34 mouse cellular contexts compared by ENCODE assay signal in the genomic region with DNA sequence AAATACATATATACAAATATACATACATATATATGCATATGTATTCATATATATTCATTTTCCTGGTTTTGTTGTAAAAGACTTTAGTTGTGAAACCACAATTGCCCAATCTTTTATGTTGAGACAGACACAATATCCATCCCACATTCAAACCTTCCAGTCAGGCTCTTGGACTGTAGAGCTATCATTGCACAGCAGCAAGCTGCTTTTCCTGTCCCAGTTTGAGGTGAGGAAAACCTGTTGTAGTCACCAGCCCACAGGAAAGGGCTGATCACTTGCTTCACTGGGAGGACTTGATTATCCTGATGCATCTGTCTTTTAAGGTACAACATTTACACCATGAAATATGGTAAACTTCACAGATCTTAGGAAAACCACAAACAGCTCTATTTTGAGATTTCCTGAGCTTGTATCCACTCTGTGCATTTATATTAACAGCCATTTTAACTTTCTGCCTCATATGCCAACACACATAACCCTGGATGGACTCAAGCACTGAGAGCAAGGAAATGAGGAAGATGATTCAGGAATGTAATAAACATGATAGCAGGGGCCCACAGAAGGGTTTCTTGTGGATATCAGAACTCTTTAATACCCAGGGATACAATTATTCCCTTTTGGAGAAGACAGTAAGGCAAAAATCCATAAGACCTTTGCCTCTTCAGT. TPM values are rescaled to one million over a fixed set of nuclear protein-coding genes. Genes with fewer than 3 reads are reported as not detected.
DNase-seq lines count a peak whose midpoint lies in the region; ATAC-seq and TF ChIP-seq lines count a peak whose summit lies in the region.
"Had no signal": no experiment of that assay in that cellular context is flagged by ENCODE, and none has a peak within 500 bp of the region (broad histone marks: within the 10 kb centered on the region; RNA-seq: fewer than 3 reads in every experiment).

No protein-coding gene starts in this region.

- no peaks in the 10 kb centered on the region for H3K27me3 ChIP-seq in midbrain, embryonic 15.5 days (replicated peaks)
- no peaks in the 10 kb centered on the region for H3K27me3 ChIP-seq in forebrain, postnatal 0 days (ENCODE audit: insufficient read depth, low read length)
- H3K27me3 ChIP-seq: forebrain, embryonic 15.5 days; heart, embryonic 12.5 days; heart, embryonic 15.5 days; hindbrain, embryonic 12.5 days; hindbrain, embryonic 15.5 days had no signal

- H3K4me1 ChIP-seq in midbrain, embryonic 15.5 days = no peaks in the 10 kb centered on the region
- H3K4me1 ChIP-seq in forebrain, postnatal 0 days (ENCODE audit: insufficient read depth) = no peaks in the 10 kb centered on the region
- H3K4me1 ChIP-seq: forebrain, embryonic 15.5 days; heart, embryonic 12.5 days; heart, embryonic 15.5 days; hindbrain, embryonic 12.5 days; hindbrain, embryonic 15.5 days had no signal

- H3K9ac ChIP-seq in midbrain, embryonic 15.5 days = no peak overlapping the region
- no peak overlapping the region for H3K9ac ChIP-seq in forebrain, postnatal 0 days
- H3K9ac ChIP-seq: forebrain, embryonic 15.5 days; heart, embryonic 12.5 days; heart, embryonic 15.5 days; hindbrain, embryonic 12.5 days; hindbrain, embryonic 15.5 days had no signal

- DNase-seq in frontal cortex, postnatal 36 days (ENCODE audit: low spot score in 2 of 2) = no peak
- DNase-seq in cerebellum, postnatal 14 days = no peak
- DNase-seq in forebrain, postnatal 0 days = no peak
- DNase-seq: adrenal gland, adult 8-10 months; adrenal gland, postnatal 25 days; cerebellum, adult 18-20 months; cerebellum, adult 9-10 months; cerebellum, postnatal 25 days; embryo, embryonic 11 days; gastrocnemius, postnatal 25 days; heart, adult 11 months; heart, postnatal 10 days; heart, postnatal 4 days; kidney, adult 2 months had no signal

- H3K9me3 ChIP-seq in midbrain, embryonic 15.5 days = no peaks in the 10 kb centered on the region
- H3K9me3 ChIP-seq in forebrain, postnatal 0 days (ENCODE audit: low read length) = no peaks in the 10 kb centered on the region
- H3K9me3 ChIP-seq: heart, embryonic 12.5 days; heart, embryonic 15.5 days; hindbrain, embryonic 12.5 days; hindbrain, embryonic 15.5 days had no signal

- no peak for TF ChIP-seq CTCF in forebrain, postnatal 0 days (IDR thresholded peaks at IDR 0.05; ENCODE audit: low read depth)

- no peak overlapping the region for H3K4me2 ChIP-seq in midbrain, embryonic 15.5 days
- no peak overlapping the region for H3K4me2 ChIP-seq in forebrain, postnatal 0 days (ENCODE audit: low read depth)
- H3K4me2 ChIP-seq: forebrain, embryonic 15.5 days; heart, embryonic 12.5 days; heart, embryonic 15.5 days; hindbrain, embryonic 12.5 days; hindbrain, embryonic 15.5 days had no signal

- no peak overlapping the region for H3K4me3 ChIP-seq in midbrain, embryonic 15.5 days
- no peak overlapping the region for H3K4me3 ChIP-seq in forebrain, postnatal 0 days (ENCODE audit: low read depth, low read length)
- H3K4me3 ChIP-seq: forebrain, embryonic 15.5 days; heart, embryonic 12.5 days; heart, embryonic 15.5 days; hindbrain, embryonic 12.5 days; hindbrain, embryonic 15.5 days had no signal

- no peaks in the 10 kb centered on the region for H3K36me3 ChIP-seq in midbrain, embryonic 15.5 days (replicated peaks)
- H3K36me3 ChIP-seq in forebrain, postnatal 0 days (ENCODE audit: insufficient read depth) = no peaks in the 10 kb centered on the region
- H3K36me3 ChIP-seq: forebrain, embryonic 15.5 days; heart, embryonic 12.5 days; heart, embryonic 15.5 days; hindbrain, embryonic 12.5 days; hindbrain, embryonic 15.5 days had no signal

- ATAC-seq in common myeloid progenitor, adult 5-6 weeks (replicated peaks; ENCODE audit: low read depth, poor library complexity, severe bottlenecking) = peak; percentile 95
- peak; percentile 94 for ATAC-seq in granulocyte monocyte progenitor cell, adult 5-6 weeks (replicated peaks; ENCODE audit: poor library complexity, severe bottlenecking)
- ATAC-seq in megakaryocyte, adult 5-6 weeks (ENCODE audit: poor library complexity, severe bottlenecking) = peak; percentile 63
- ATAC-seq in midbrain, embryonic 15.5 days (replicated peaks) = no peak
- no peak for ATAC-seq in forebrain, postnatal 0 days
- ATAC-seq: activated CD4-positive, CD25-positive, alpha-beta regulatory T cell, adult 4 months; forebrain, embryonic 15.5 days; intestine, postnatal 0 days had no signal

- no peak overlapping the region for H3K27ac ChIP-seq in midbrain, embryonic 15.5 days
- H3K27ac ChIP-seq in forebrain, postnatal 0 days (ENCODE audit: low read depth, low read length) = no peak overlapping the region
- H3K27ac ChIP-seq: forebrain, embryonic 15.5 days; heart, embryonic 15.5 days; hindbrain, embryonic 12.5 days; hindbrain, embryonic 15.5 days had no signal

RNA-seq across cellular contexts. Expression of gene Klra10, which starts 6.4 kb away (rescaled TPM):
- not detected in 2 replicates for total RNA-seq in common myeloid progenitor, adult 5-6 weeks (2017)
- not detected in 2 replicates for total RNA-seq in granulocyte monocyte progenitor cell, adult 5-6 weeks (2014; fragmentation: Nextera tagmentation)
- total RNA-seq in granulocyte monocyte progenitor cell, adult 5-6 weeks (2017) = not detected in 2 replicates
- total RNA-seq in megakaryocyte, adult 5-6 weeks (2015) = 2.5 TPM in 1 of 2 replicates, not detected in the other
- total RNA-seq in megakaryocyte, adult 5-6 weeks (2017) = 3.8 TPM in 1 of 2 replicates, not detected in the other
- not detected in 2 replicates for polyA plus RNA-seq in midbrain, embryonic 15.5 days (2015; fragmentation: Nextera tagmentation; extraction: Ambion mirVana)
- not detected in 2 replicates for total RNA-seq in forebrain, postnatal 0 days (2014; rRNA removed)
- polyA plus RNA-seq in forebrain, postnatal 0 days (2015; fragmentation: Nextera tagmentation; extraction: Ambion mirVana) = not detected in 2 replicates
- total RNA-seq: adrenal gland, postnatal 25 days; ES-E14; gastrocnemius, adult 8-10 months; gastrocnemius, postnatal 25 days; heart, postnatal 10 days; heart, postnatal 4 days had no signal
- polyA plus RNA-seq: activated CD4-positive, CD25-positive, alpha-beta regulatory T cell, adult 4 months; cortical plate, adult 2 months; embryonic facial prominence, embryonic 11.5 days; embryonic facial prominence, embryonic 14.5 days; forebrain, embryonic 11.5 days; forebrain, embryonic 15.5 days; frontal cortex, adult 2 months; heart, embryonic 12.5 days; heart, embryonic 15.5 days; hindbrain, embryonic 12.5 days; hindbrain, embryonic 15.5 days; intestine, embryonic 14.5 days; intestine, postnatal 0 days; kidney, adult 2 months had no signal

RNA-seq across cellular contexts. Expression of gene Klra3, which starts 49.3 kb away (rescaled TPM):
- total RNA-seq in common myeloid progenitor, adult 5-6 weeks (2017) = not detected in 2 replicates
- total RNA-seq in granulocyte monocyte progenitor cell, adult 5-6 weeks (2014; fragmentation: Nextera tagmentation) = not detected in 2 replicates
- total RNA-seq in granulocyte monocyte progenitor cell, adult 5-6 weeks (2017) = not detected in 2 replicates
- total RNA-seq in megakaryocyte, adult 5-6 weeks (2015) = 1.3 and 2.4 TPM in 2 replicates
- total RNA-seq in megakaryocyte, adult 5-6 weeks (2017) = 0.37 and 0.51 TPM in 2 replicates
- not detected in 2 replicates for polyA plus RNA-seq in midbrain, embryonic 15.5 days (2015; fragmentation: Nextera tagmentation; extraction: Ambion mirVana)
- total RNA-seq in forebrain, postnatal 0 days (2014; rRNA removed) = not detected in 2 replicates
- not detected in 2 replicates for polyA plus RNA-seq in forebrain, postnatal 0 days (2015; fragmentation: Nextera tagmentation; extraction: Ambion mirVana)
- total RNA-seq: adrenal gland, adult 8-10 months; adrenal gland, postnatal 25 days; ES-E14; gastrocnemius, adult 8-10 months; gastrocnemius, postnatal 25 days; heart, adult 8-10 months; heart, postnatal 10 days; heart, postnatal 4 days had no signal
- polyA plus RNA-seq: activated CD4-positive, CD25-positive, alpha-beta regulatory T cell, adult 4 months; cortical plate, adult 2 months; embryonic facial prominence, embryonic 11.5 days; embryonic facial prominence, embryonic 14.5 days; forebrain, embryonic 11.5 days; forebrain, embryonic 15.5 days; frontal cortex, adult 2 months; heart, embryonic 12.5 days; heart, embryonic 15.5 days; hindbrain, embryonic 12.5 days; hindbrain, embryonic 15.5 days; intestine, embryonic 14.5 days; intestine, postnatal 0 days; kidney, adult 2 months had no signal

RNA-seq across cellular contexts. Expression of gene Klra7, which starts 55.0 kb away (rescaled TPM):
- 0.37 TPM in 1 of 2 replicates, not detected in the other for total RNA-seq in common myeloid progenitor, adult 5-6 weeks (2017)
- total RNA-seq in granulocyte monocyte progenitor cell, adult 5-6 weeks (2014; fragmentation: Nextera tagmentation) = not detected in 2 replicates
- total RNA-seq in granulocyte monocyte progenitor cell, adult 5-6 weeks (2017) = 0.52 TPM in 1 of 2 replicates, not detected in the other
- total RNA-seq in megakaryocyte, adult 5-6 weeks (2015) = 1.6 and 9.0 TPM in 2 replicates
- total RNA-seq in megakaryocyte, adult 5-6 weeks (2017) = 2.4 and 4.8 TPM in 2 replicates
- not detected in 2 replicates for polyA plus RNA-seq in midbrain, embryonic 15.5 days (2015; fragmentation: Nextera tagmentation; extraction: Ambion mirVana)
- not detected in 2 replicates for total RNA-seq in forebrain, postnatal 0 days (2014; rRNA removed)
- not detected in 2 replicates for polyA plus RNA-seq in forebrain, postnatal 0 days (2015; fragmentation: Nextera tagmentation; extraction: Ambion mirVana)
- total RNA-seq: adrenal gland, postnatal 25 days; ES-E14; gastrocnemius, adult 8-10 months; gastrocnemius, postnatal 25 days; heart, adult 8-10 months; heart, postnatal 10 days; heart, postnatal 4 days had no signal
- polyA plus RNA-seq: activated CD4-positive, CD25-positive, alpha-beta regulatory T cell, adult 4 months; cortical plate, adult 2 months; embryonic facial prominence, embryonic 11.5 days; embryonic facial prominence, embryonic 14.5 days; forebrain, embryonic 11.5 days; forebrain, embryonic 15.5 days; frontal cortex, adult 2 months; heart, embryonic 12.5 days; heart, embryonic 15.5 days; hindbrain, embryonic 12.5 days; hindbrain, embryonic 15.5 days; intestine, embryonic 14.5 days; intestine, postnatal 0 days had no signal

Comparison
In these comparisons a context has a peak if more than half of its experiments do, and no peak if none do; other contexts are left out.
1. ATAC-seq: peak in common myeloid progenitor, adult 5-6 weeks (single experiment), granulocyte monocyte progenitor cell, adult 5-6 weeks (single experiment) and megakaryocyte, adult 5-6 weeks (single experiment); none in midbrain, embryonic 15.5 days (single experiment) and forebrain, postnatal 0 days (single experiment).